Mouse (Mus musculus) heart, adult 2 months (tissue): ENCODE data around the gene Gpc4.

Experiments
- CTCF ChIP-seq: fragments of 200-600 bp; IDR thresholded peaks from 2 replicates; pipeline ENCODE4 v1.8.1; 2022; ENCODE audit warnings: antibody characterized with exemption, mild to moderate bottlenecking, moderate library complexity
- EP300 ChIP-seq: fragments of 200-500 bp; IDR thresholded peaks from 2 replicates; pipeline ENCODE4 v1.6.1; 2011; ENCODE audit warnings: low read depth, low read length, control low read depth; ENCODE audit not compliant: insufficient read depth

- TF ChIP-seq EP300 (no peak), CTCF (no peak)
These were observed 5.4 kb downstream of the Gpc4 start for GRCm38 (mm10) chrX:52159621-52160020.
